Mouse (Mus musculus) large intestine, adult 2 months (tissue): Measurements from ENCODE around the gene Hexb. TPM values are rescaled to one million over a fixed set of nuclear protein-coding genes. Genes with fewer than 3 reads are reported as not detected.
"Not testable (repeated sequence)": the region's sequence is repeated elsewhere in the genome, so short reads cannot be mapped to it uniquely, and the experiment has no call there.

Source experiments
- DNase-seq: peaks from one replicate; pipeline ENCODE4 v3.0.0-alpha.2; 2012; ENCODE audit warnings: low read depth, low spot score
- WGBS: fragments of 180-500 bp; shearing (Covaris S2); methylation state at CpG from one replicate; pipeline ENCODE4 v1.1.7; 2018; 5-methylcytosine and 5-hydroxymethylcytosine counted together
- polyA plus RNA-seq: library from polyadenylated mRNA; depleted of rRNA; stranded (reverse); fragments of >200 nt; gene quantifications from 2 replicates; pipeline ENCODE4 v1.2.3, GENCODE M21; 2012; rRNA removed

The Hexb gene
- polyA plus RNA-seq, 1 experiment, result 53.5 TPM

- WGBS, result 50% methylated on average over 4 of the region's 4 CpGs
- no peak for DNase-seq
These were observed 11.8 kb downstream of the Hexb start for GRCm38 (mm10) chr13:97186346-97186745.

GRCm38 (mm10) chr13:97184656-97185055, 13.5 kb downstream of the Hexb start:
- 44% methylated on average over 5 of the region's 5 CpGs for WGBS
- DNase-seq, result no peak

GRCm38 (mm10) chr13:97184168-97184567, 14.0 kb downstream of the Hexb start:
- no peak for DNase-seq
- WGBS, result 37% methylated on average over 2 of the region's 2 CpGs

GRCm38 (mm10) chr13:97182821-97183220, 15.3 kb downstream of the Hexb start:
- WGBS, result 84% methylated on average over 4 of the region's 4 CpGs
- no peak for DNase-seq

- no peak for DNase-seq
- WGBS, result 84% methylated on average over 6 of the region's 6 CpGs
These were observed 17.9 kb downstream of the Hexb start for GRCm38 (mm10) chr13:97180113-97180828.

GRCm38 (mm10) chr13:97178943-97179342, 19.2 kb downstream of the Hexb start:
- DNase-seq, result no peak
- 90% methylated on average over 7 of the region's 7 CpGs for WGBS

GRCm38 (mm10) chr13:97176731-97177130, 21.4 kb downstream of the Hexb start:
- DNase-seq, result no peak
- 83% methylated on average over 5 of the region's 5 CpGs for WGBS

GRCm38 (mm10) chr13:97175520-97176264, 22.5 kb downstream of the Hexb start:
- WGBS, result 41% methylated on average over 10 of the region's 10 CpGs
- no peak for DNase-seq

- peak; percentile 8 for DNase-seq
- 51% methylated on average over 4 of the region's 4 CpGs for WGBS
These were observed 52.3 kb downstream of the Hexb start for GRCm38 (mm10) chr13:97145834-97146233.

GRCm38 (mm10) chr13:97142321-97142720, 55.8 kb downstream of the Hexb start:
- 84% methylated on average over 7 of the region's 7 CpGs for WGBS
- no peak for DNase-seq

- 18% methylated on average over 8 of the region's 8 CpGs for WGBS
- not testable (repeated sequence) for DNase-seq
These were observed 59.7 kb downstream of the Hexb start for GRCm38 (mm10) chr13:97138404-97138931.

GRCm38 (mm10) chr13:97137466-97138400, 60.4 kb downstream of the Hexb start, which contains the start of the genes Gfm2 and Nsa2:
Gene Gfm2, plus strand, starts transcription at chr13:97137937.
Gene Nsa2, minus strand, starts transcription at chr13:97137937.
- DNase-seq, result peak; percentile 78
- under 1% methylated on average over 57 of the region's 57 CpGs for WGBS

- not testable (repeated sequence) for DNase-seq
- no CpG with 5 or more reads among the region's 2 CpGs for WGBS
These were observed 67.7 kb downstream of the Hexb start for GRCm38 (mm10) chr13:97130413-97130812.

GRCm38 (mm10) chr13:97129654-97130053, 68.5 kb downstream of the Hexb start:
- 78% methylated on average over 4 of the region's 4 CpGs for WGBS
- DNase-seq, result not testable (repeated sequence)

Other genes starting within 250 kb of the Hexb start
- not detected in 2 replicates for gene 1700029F12Rik, start 164.0 kb downstream of the Hexb start, polyA plus RNA-seq
- 0.04 TPM in 2 replicates for gene Fam169a, start 131.1 kb downstream of the Hexb start, polyA plus RNA-seq
- gene Gm6169, start 99.1 kb downstream of the Hexb start, polyA plus RNA-seq, result 3.8 and 5.5 TPM in 2 replicates
- 17.2 and 23.2 TPM in 2 replicates for gene Gfm2, start 60.4 kb downstream of the Hexb start, polyA plus RNA-seq
- 25.8 and 31.1 TPM in 2 replicates for gene Nsa2, start 60.4 kb downstream of the Hexb start, polyA plus RNA-seq
- 4.2 and 8.2 TPM in 2 replicates for gene Enc1, start 42.7 kb upstream of the Hexb start, polyA plus RNA-seq